Mouse (Mus musculus) CH12.LX (cell line): Measurements from ENCODE around the gene Hist2h2bb. TPM values are rescaled to one million over a fixed set of nuclear protein-coding genes. Genes with fewer than 3 reads are reported as not detected.
A peak's percentile ranks its signal among the peaks of the same experiment; 100 is the strongest.

Source experiments
- DNase-seq: peaks from one replicate; pipeline ENCODE4 v3.0.0-alpha.2; 2013; ENCODE audit errors: extremely low read depth
- H3K27ac ChIP-seq: 2 replicates; pipeline ENCODE4 v1.5.1; 2012; ENCODE audit warnings: low read depth, mild to moderate bottlenecking, control low read depth, moderate library complexity; ENCODE audit not compliant: insufficient read depth
- H3K27me3 ChIP-seq: replicated peaks from 2 replicates; pipeline ENCODE3; 2012; ENCODE audit warnings: inconsistent platforms
- H3K36me3 ChIP-seq, 2 experiments: replicated peaks in 1 of 2; 2 replicates each; pipeline versions ENCODE3 to v1.6.1; 2012; ENCODE audit warnings: inconsistent platforms in 1 of 2, low read length in 1 of 2, mild to moderate bottlenecking in 1 of 2, mixed read lengths in 1 of 2, moderate library complexity in 1 of 2; ENCODE audit not compliant: control insufficient read depth in 1 of 2, insufficient read depth in 1 of 2
- H3K4me1 ChIP-seq, 2 experiments: 2 replicates each; pipeline ENCODE4 v1.6.1; 2012; ENCODE audit warnings: inconsistent platforms in 1 of 2, moderate library complexity in 1 of 2; ENCODE audit not compliant: insufficient read depth in 2 of 2, control insufficient read depth in 1 of 2
- H3K4me2 ChIP-seq: 2 replicates; pipeline ENCODE4 v1.6.1; 2012; ENCODE audit warnings: low read depth, mild to moderate bottlenecking, control low read depth; ENCODE audit not compliant: poor library complexity, insufficient read depth, severe bottlenecking
- H3K4me3 ChIP-seq, 3 experiments: fragments of 150-350 bp in 1 of 3; sonication (generic) in 1 of 3; replicated peaks in 1 of 3; 2 replicates each; pipeline versions ENCODE3 to v1.5.1; 2011 to 2012; ENCODE audit warnings: low read depth in 2 of 3, low read length in 2 of 3, mild to moderate bottlenecking in 2 of 3, moderate library complexity in 2 of 3, control low read depth in 1 of 3, improper control_type of control experiment in 1 of 3, inconsistent platforms in 1 of 3, mixed read lengths in 1 of 3; ENCODE audit not compliant: poor library complexity in 1 of 3
- H3K79me2 ChIP-seq: replicated peaks from 2 replicates; pipeline ENCODE4 v1.6.1; 2012; ENCODE audit warnings: mild to moderate bottlenecking, moderate library complexity; ENCODE audit not compliant: control insufficient read depth, poor library complexity, insufficient read depth, severe bottlenecking; ENCODE audit errors: extremely low read depth
- H3K9ac ChIP-seq: 2 replicates; pipeline ENCODE4 v1.6.1; 2012; ENCODE audit warnings: low read depth, mild to moderate bottlenecking, control low read depth, moderate library complexity; ENCODE audit not compliant: insufficient read depth
- H3K9me3 ChIP-seq: replicated peaks from 2 replicates; pipeline ENCODE3; 2012; ENCODE audit warnings: low read length, inconsistent platforms, mixed read lengths
- CHD1 ChIP-seq: IDR thresholded peaks from 2 replicates; pipeline ENCODE4 v1.6.1; 2012; ENCODE audit warnings: low read depth, low read length, improper control_type of control experiment, inconsistent platforms
- CTCF ChIP-seq, 2 experiments: IDR thresholded peaks in 1 of 2; conservative IDR thresholded peaks in 1 of 2; 2 replicates each; pipeline ENCODE4 v1.5.1; 2011 to 2012; ENCODE audit warnings: low read depth in 2 of 2, low read length in 2 of 2, improper control_type of control experiment in 1 of 2, inconsistent platforms in 1 of 2, mild to moderate bottlenecking in 1 of 2, moderate library complexity in 1 of 2
- E2F4 ChIP-seq: IDR thresholded peaks from 2 replicates; pipeline ENCODE4 v1.6.1; 2011; ENCODE audit warnings: low read depth, low read length, improper control_type of control experiment; ENCODE audit not compliant: insufficient replicate concordance
- EP300 ChIP-seq: IDR thresholded peaks from 2 replicates; pipeline ENCODE4 v1.6.1; 2011; ENCODE audit warnings: low read length, improper control_type of control experiment
- ETS1 ChIP-seq: conservative IDR thresholded peaks from 2 replicates; pipeline ENCODE4 v1.6.1; 2012; ENCODE audit warnings: low read depth, mild to moderate bottlenecking, inconsistent platforms, low read length, improper control_type of control experiment, moderate library complexity
- IRF4 ChIP-seq: IDR thresholded peaks from 2 replicates; pipeline ENCODE4 v1.6.1; 2014; ENCODE audit warnings: low read depth, mild to moderate bottlenecking, inconsistent platforms, low read length, improper control_type of control experiment
- JUN ChIP-seq: IDR thresholded peaks from 2 replicates; pipeline ENCODE4 v1.6.1; 2011; ENCODE audit warnings: low read depth, mild to moderate bottlenecking, low read length, improper control_type of control experiment, moderate library complexity; ENCODE audit not compliant: insufficient read depth
- JUND ChIP-seq: conservative IDR thresholded peaks from 2 replicates; pipeline ENCODE4 v1.6.1; 2011; ENCODE audit warnings: low read depth, low read length, improper control_type of control experiment
- KAT2A ChIP-seq: IDR thresholded peaks from 2 replicates; pipeline ENCODE4 v1.6.1; 2012; ENCODE audit warnings: low read length, improper control_type of control experiment, inconsistent platforms; ENCODE audit not compliant: insufficient replicate concordance
- MAFK ChIP-seq: IDR thresholded peaks from 2 replicates; pipeline ENCODE4 v1.6.1; 2011; ENCODE audit warnings: low read length, improper control_type of control experiment; ENCODE audit not compliant: insufficient replicate concordance
- MAX ChIP-seq: IDR thresholded peaks from 2 replicates; pipeline ENCODE4 v1.6.1; 2011; ENCODE audit warnings: low read length, improper control_type of control experiment
- MEF2A ChIP-seq: IDR thresholded peaks from 2 replicates; pipeline ENCODE4 v1.6.1; 2014; ENCODE audit warnings: low read depth, mild to moderate bottlenecking, inconsistent platforms, low read length, improper control_type of control experiment, borderline replicate concordance
- MXI1 ChIP-seq: IDR thresholded peaks from 2 replicates; pipeline ENCODE4 v1.6.1; 2011; ENCODE audit warnings: mild to moderate bottlenecking, low read depth, low read length, improper control_type of control experiment
- NELFE ChIP-seq: IDR thresholded peaks from 2 replicates; pipeline ENCODE4 v1.6.1; 2011; ENCODE audit warnings: low read depth, low read length, improper control_type of control experiment
- PAX5 ChIP-seq: IDR thresholded peaks from 2 replicates; pipeline ENCODE4 v1.6.1; 2012; ENCODE audit warnings: low read length, inconsistent platforms, mixed read lengths
- POLR2AphosphoS2 ChIP-seq: IDR thresholded peaks from 2 replicates; pipeline ENCODE4 v1.6.1; 2011; ENCODE audit warnings: low read depth, low read length, improper control_type of control experiment
- RAD21 ChIP-seq: IDR thresholded peaks from 2 replicates; pipeline ENCODE4 v1.6.1; 2011; ENCODE audit warnings: low read depth, mild to moderate bottlenecking, low read length, improper control_type of control experiment, moderate library complexity
- RCOR1 ChIP-seq: conservative IDR thresholded peaks from 2 replicates; pipeline ENCODE4 v1.6.1; 2012; ENCODE audit warnings: low read depth, mild to moderate bottlenecking, inconsistent platforms, low read length, improper control_type of control experiment
- SIN3A ChIP-seq: IDR thresholded peaks from 2 replicates; pipeline ENCODE4 v1.6.1; 2012; ENCODE audit warnings: low read length, improper control_type of control experiment, inconsistent platforms
- TCF12 ChIP-seq: IDR thresholded peaks from 2 replicates; pipeline ENCODE4 v1.6.1; 2014; ENCODE audit warnings: low read depth, mild to moderate bottlenecking, inconsistent platforms, low read length, improper control_type of control experiment
- USF1 ChIP-seq: IDR thresholded peaks from 2 replicates; pipeline ENCODE4 v1.6.1; 2014; ENCODE audit warnings: low read depth, mild to moderate bottlenecking, inconsistent platforms, low read length, improper control_type of control experiment
- USF2 ChIP-seq: conservative IDR thresholded peaks from 2 replicates; pipeline ENCODE4 v1.6.1; 2011; ENCODE audit warnings: low read depth, low read length, improper control_type of control experiment
- ZKSCAN1 ChIP-seq: IDR thresholded peaks from 2 replicates; pipeline ENCODE4 v1.6.1; 2012; ENCODE audit warnings: low read depth, inconsistent platforms, low read length, improper control_type of control experiment, borderline replicate concordance
- dilution Hi-C: fragments of 300-500 bp; cut with MboI; formaldehyde crosslinking; loops from 2 replicates; pipeline ENCODE4 v1.14.3; 2020; ENCODE audit warnings: low sequenced_read_pairs; ENCODE audit not compliant: extremely low pct_unique_long_range_greater_than_20kb, extremely low pct_ligation_motif_present
- in situ Hi-C: fragments of 300-500 bp; cut with MboI; formaldehyde crosslinking; loops from 3 replicates; pipeline ENCODE4 v1.14.3; 2019; ENCODE audit warnings: low sequenced_read_pairs, low pct_ligation_motif_present, low pct_unique_long_range_greater_than_20kb, mixed read lengths
- polyA plus RNA-seq: library from polyadenylated mRNA; unstranded; fragments of >175 nt; gene quantifications from 2 replicates; pipeline ENCODE4 v1.2.1, GENCODE M21; 2012; ENCODE audit warnings: low read depth; ENCODE audit not compliant: insufficient read length
- total RNA-seq, 2 experiments: library from RNA; depleted of rRNA; stranded (reverse); fragments of 300-350 nt in 1 of 2; fragments of >200 nt in 1 of 2; gene quantifications; 2 replicates each; pipeline ENCODE4 v1.2.3; 2012 to 2014

The Hist2h2bb gene
- total and polyA plus RNA-seq, 3 experiments = 4.1 to 2,265 (median 51.9) TPM

GRCm38 (mm10) chr3:96250890-96251289 lies 18.7 kb upstream of the Hist2h2bb start:
- Histone ChIP-seq H3K9me3 (no peaks in the 10 kb centered on the region), H3K27me3 (no peaks in the 10 kb centered on the region), H3K36me3 (no peaks in the 10 kb centered on the region), H3K79me2 (no peaks in the 10 kb centered on the region), H3K4me3 (no peak overlapping the region), H3K9ac (no peak overlapping the region), H3K4me1 (peaks cover 5 to 29% of the 10 kb centered on the region in 2 experiments), H3K27ac (no peak overlapping the region), H3K4me2 (no peak overlapping the region)
- dilution Hi-C loops (no loop called here), in situ Hi-C loops (no loop called here)
- no peak for DNase-seq
- no peak for TF ChIP-seq IRF4
- TF ChIP-seq MAFK = no peak
- no peak for TF ChIP-seq NELFE
- TF ChIP-seq JUND = no peak

GRCm38 (mm10) chr3:96251787-96252186 lies 17.8 kb upstream of the Hist2h2bb start:
- H3K79me2 ChIP-seq = no peaks in the 10 kb centered on the region
- H3K27me3 ChIP-seq = no peaks in the 10 kb centered on the region
- no peak for TF ChIP-seq E2F4
- no peak for TF ChIP-seq TCF12
- TF ChIP-seq CTCF (conservative IDR thresholded peaks at IDR 0.05 in 1 of 2, IDR thresholded peaks at IDR 0.05 in 1 of 2; ENCODE audit: low read depth in 2 of 2, low read length in 2 of 2) = no peak
- no peak for TF ChIP-seq SIN3A
- no peak for TF ChIP-seq ZKSCAN1
- no peak for TF ChIP-seq USF1
- TF ChIP-seq RCOR1 = no peak
- no peak for TF ChIP-seq CHD1
- TF ChIP-seq, all 38 proteins: peak for 0
- H3K9ac ChIP-seq = no peak overlapping the region
- H3K36me3 ChIP-seq = no peaks in the 10 kb centered on the region
- dilution Hi-C loops (no loop called here), in situ Hi-C loops (no loop called here)
- H3K4me3 ChIP-seq = no peak overlapping the region
- no peak for DNase-seq
- no peak overlapping the region for H3K4me2 ChIP-seq
- peaks cover 8 to 35% of the 10 kb centered on the region in 2 experiments for H3K4me1 ChIP-seq
- no peaks in the 10 kb centered on the region for H3K9me3 ChIP-seq
- no peak overlapping the region for H3K27ac ChIP-seq

GRCm38 (mm10) chr3:96254683-96255355 lies 14.7 kb upstream of the Hist2h2bb start:
- Histone ChIP-seq H3K9me3 (no peaks in the 10 kb centered on the region), H3K9ac (peak overlapping the region; percentile 22), H3K27me3 (no peaks in the 10 kb centered on the region), H3K79me2 (no peaks in the 10 kb centered on the region), H3K27ac (peak overlapping the region; percentile 53), H3K4me3 (no peak overlapping the region), H3K4me1 (peaks cover 8 to 32% of the 10 kb centered on the region in 2 experiments), H3K4me2 (no peak overlapping the region), H3K36me3 (no peaks in the 10 kb centered on the region)
- dilution Hi-C loops = no loop called here
- in situ Hi-C loops = no loop called here
- no peak for DNase-seq
- TF ChIP-seq MXI1 = no peak; the same call in 1 of the 2 replicates
- no peak for TF ChIP-seq PAX5
- TF ChIP-seq CHD1 = peak; percentile 96
- no peak for TF ChIP-seq MEF2A
- no peak for TF ChIP-seq SIN3A
- TF ChIP-seq TCF12 = peak; percentile 43; the same call in 1 of the 2 replicates
- no peak for TF ChIP-seq EP300
- TF ChIP-seq ZKSCAN1 = no peak
- TF ChIP-seq CTCF (conservative IDR thresholded peaks at IDR 0.05 in 1 of 2, IDR thresholded peaks at IDR 0.05 in 1 of 2; ENCODE audit: low read depth in 2 of 2, low read length in 2 of 2) = no peak
- TF ChIP-seq E2F4 = no peak
- no peak for TF ChIP-seq MAFK
- no peak for TF ChIP-seq RAD21
- TF ChIP-seq MAX = no peak
- no peak for TF ChIP-seq KAT2A
- no peak for TF ChIP-seq IRF4
- TF ChIP-seq ETS1 = no peak
- no peak for TF ChIP-seq POLR2AphosphoS2
- TF ChIP-seq JUN = no peak
- no peak for TF ChIP-seq USF2
